Mouse (Mus musculus): ENCODE measurements around the gene Cherp. TPM values are rescaled to one million over a fixed set of nuclear protein-coding genes. Genes with fewer than 3 reads are reported as not detected.

The Cherp gene
- polyA plus RNA-seq, 1 experiment from 2014 or later, result 92.8 TPM

DNA sequence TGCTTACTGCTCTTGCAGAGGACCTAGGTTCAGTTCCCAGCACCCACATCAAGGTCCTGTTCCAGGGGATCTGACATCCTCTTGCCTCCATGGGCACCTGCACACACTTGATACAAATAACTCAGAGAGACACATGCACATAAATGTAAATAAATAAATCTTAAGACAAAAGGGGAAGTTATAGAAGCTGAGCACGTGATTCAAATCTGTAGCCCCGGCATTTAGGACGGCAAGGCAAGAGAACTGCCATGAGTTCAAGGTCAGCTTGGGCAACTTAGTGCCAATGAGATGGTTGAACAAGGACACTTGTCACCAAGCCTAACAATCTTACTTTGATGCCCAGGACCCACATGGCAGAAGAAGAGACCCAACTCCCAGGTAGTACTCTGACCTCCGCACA is 57.0 kb downstream of the Cherp start:
- DNase-seq (ENCODE audit: low spot score) (no peak), ATAC-seq (replicated peaks; ENCODE audit: low FRiP score) (no peak)
- H3K36me3 ChIP-seq (ENCODE audit: control insufficient read depth, insufficient read depth, low read length), result no peaks in the 10 kb centered on the region
- no peaks in the 10 kb centered on the region for H3K9me3 ChIP-seq (ENCODE audit: control insufficient read depth, low read length)
- H3K9ac ChIP-seq (ENCODE audit: low read depth, low read length), result no peak overlapping the region
- no peaks in the 10 kb centered on the region for H3K27me3 ChIP-seq (replicated peaks; ENCODE audit: control insufficient read depth, insufficient read depth, low read length)
- H3K4me1 ChIP-seq (replicated peaks; ENCODE audit: control insufficient read depth, insufficient read depth, low read length), result peaks cover 67% of the 10 kb centered on the region
- no peak overlapping the region for H3K27ac ChIP-seq (ENCODE audit: low read depth, low read length)
- WGBS, result 83% methylated on average over 4 of the region's 4 CpGs
- H3K4me3 ChIP-seq (ENCODE audit: low read depth, low read length), result no peak overlapping the region
- H3K4me2 ChIP-seq, result no peak overlapping the region

DNA sequence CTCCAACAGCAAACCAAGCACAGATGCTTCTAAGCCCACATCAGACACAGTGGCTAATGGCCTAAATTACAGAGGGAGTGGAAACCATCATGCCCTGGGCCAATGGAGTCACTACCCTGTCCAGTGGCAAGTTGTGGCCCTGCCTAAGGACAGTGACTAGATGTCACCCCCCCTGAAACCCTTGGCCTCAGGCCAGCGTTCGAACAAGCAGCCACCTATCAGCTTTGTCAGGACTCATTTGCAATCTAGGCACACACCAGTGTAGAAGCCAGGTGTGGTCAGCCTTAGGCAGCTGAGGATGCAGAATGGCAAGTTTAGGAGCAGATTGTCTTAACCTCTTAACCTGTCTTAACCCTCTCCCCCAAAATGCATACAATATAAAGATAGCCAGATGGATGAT is 59.8 kb downstream of the Cherp start:
- H3K27ac ChIP-seq (ENCODE audit: low read depth, low read length), result peak overlapping the region; percentile 54; the same call in 1 of the 2 replicates
- H3K36me3 ChIP-seq (ENCODE audit: control insufficient read depth, insufficient read depth, low read length), result peaks cover 4% of the 10 kb centered on the region; the same call in 1 of the 2 replicates
- 55% methylated on average over 2 of the region's 2 CpGs for WGBS
- ATAC-seq (replicated peaks; ENCODE audit: low FRiP score), result no peak
- H3K4me1 ChIP-seq (replicated peaks; ENCODE audit: control insufficient read depth, insufficient read depth, low read length), result peaks cover 79% of the 10 kb centered on the region
- DNase-seq (ENCODE audit: low spot score), result no peak
- H3K27me3 ChIP-seq (replicated peaks; ENCODE audit: control insufficient read depth, insufficient read depth, low read length), result no peaks in the 10 kb centered on the region
- H3K9me3 ChIP-seq (ENCODE audit: control insufficient read depth, low read length), result no peaks in the 10 kb centered on the region
- no peak overlapping the region for H3K4me3 ChIP-seq (ENCODE audit: low read depth, low read length)
- no peak overlapping the region for H3K9ac ChIP-seq (ENCODE audit: low read depth, low read length)
- H3K4me2 ChIP-seq, result no peak overlapping the region

DNA sequence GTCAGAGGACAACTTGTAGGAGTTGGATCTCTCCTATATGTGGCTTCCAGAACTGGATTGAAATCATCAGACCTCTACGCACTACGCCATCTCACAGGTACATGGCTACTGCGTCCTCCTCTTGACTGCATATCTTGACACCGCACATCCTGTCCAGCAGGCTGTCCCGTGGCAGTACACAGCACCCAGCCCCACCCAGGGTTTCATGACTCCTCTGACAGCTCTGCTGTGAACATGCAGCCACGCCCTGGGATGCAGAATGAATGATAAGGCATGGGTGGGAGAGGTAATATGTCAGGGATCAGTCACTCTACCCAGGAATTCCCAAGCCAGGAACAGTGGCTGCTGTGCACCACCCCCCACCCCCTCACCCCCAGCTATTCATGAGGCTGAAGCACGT is 61.2 kb downstream of the Cherp start:
- Histone ChIP-seq H3K4me2 (peak overlapping the region; percentile 53), H3K27me3 (replicated peaks; ENCODE audit: control insufficient read depth, insufficient read depth, low read length) (no peaks in the 10 kb centered on the region), H3K27ac (ENCODE audit: low read depth, low read length) (peak overlapping the region; percentile 72; the same call in 1 of the 2 replicates), H3K4me3 (ENCODE audit: low read depth, low read length) (no peak overlapping the region), H3K36me3 (ENCODE audit: control insufficient read depth, insufficient read depth, low read length) (peaks cover 4% of the 10 kb centered on the region; the same call in 1 of the 2 replicates), H3K9ac (ENCODE audit: low read depth, low read length) (peak overlapping the region; percentile 27; the same call in 1 of the 2 replicates), H3K9me3 (ENCODE audit: control insufficient read depth, low read length) (no peaks in the 10 kb centered on the region), H3K4me1 (replicated peaks; ENCODE audit: control insufficient read depth, insufficient read depth, low read length) (peaks cover 69% of the 10 kb centered on the region)
- DNase-seq (ENCODE audit: low spot score) (peak; percentile 50), ATAC-seq (replicated peaks; ENCODE audit: low FRiP score) (peak; percentile 93)
- WGBS, result 57% methylated on average over 7 of the region's 7 CpGs

Small RNA genes lying within 50 kb of the gene (microRNA-seq; reads per million reads assigned to microRNA genes)
- gene Mir7068 (ENCODE audit: borderline number of aligned reads), result 4.6 reads per million, percentile 11 among the genes with 10 or more reads in this experiment

Other genes starting within 250 kb of the Cherp start
- 111 and 119 TPM in 2 replicates for gene Ap1m1, start 235.2 kb downstream of the Cherp start, polyA plus RNA-seq (2014; fragmentation: Nextera tagmentation; extraction: Ambion mirVana)
- gene Gm10282, start 170.0 kb downstream of the Cherp start, polyA plus RNA-seq (2014; fragmentation: Nextera tagmentation; extraction: Ambion mirVana), result 20.8 TPM in 2 replicates
- gene Klf2, start 156.2 kb downstream of the Cherp start, polyA plus RNA-seq (2014; fragmentation: Nextera tagmentation; extraction: Ambion mirVana), result 5.3 and 5.5 TPM in 2 replicates
- gene Eps15l1, start 53.8 kb downstream of the Cherp start, polyA plus RNA-seq (2014; fragmentation: Nextera tagmentation; extraction: Ambion mirVana), result 45.8 and 47.4 TPM in 2 replicates
- gene Calr3, start 31.4 kb downstream of the Cherp start, polyA plus RNA-seq (2014; fragmentation: Nextera tagmentation; extraction: Ambion mirVana), result 2.2 TPM in 2 replicates
- 11.6 and 14.0 TPM in 2 replicates for gene 1700030K09Rik, start 31.3 kb downstream of the Cherp start, polyA plus RNA-seq (2014; fragmentation: Nextera tagmentation; extraction: Ambion mirVana)
- gene Slc35e1, start 17.4 kb upstream of the Cherp start, polyA plus RNA-seq (2014; fragmentation: Nextera tagmentation; extraction: Ambion mirVana), result 16.8 and 18.1 TPM in 2 replicates
- gene Med26, start 73.0 kb upstream of the Cherp start, polyA plus RNA-seq (2014; fragmentation: Nextera tagmentation; extraction: Ambion mirVana), result 16.4 and 17.7 TPM in 2 replicates
- gene Smim7, start 95.9 kb upstream of the Cherp start, polyA plus RNA-seq (2014; fragmentation: Nextera tagmentation; extraction: Ambion mirVana), result 77.9 and 78.0 TPM in 2 replicates
- 4.4 and 4.6 TPM in 2 replicates for gene Tmem38a, start 96.8 kb upstream of the Cherp start, polyA plus RNA-seq (2014; fragmentation: Nextera tagmentation; extraction: Ambion mirVana)
- not detected in 2 replicates for gene Nwd1, start 171.5 kb upstream of the Cherp start, polyA plus RNA-seq (2014; fragmentation: Nextera tagmentation; extraction: Ambion mirVana)
- 110 TPM in 2 replicates for gene Sin3b, start 248.1 kb upstream of the Cherp start, polyA plus RNA-seq (2014; fragmentation: Nextera tagmentation; extraction: Ambion mirVana)

Measured in liver, embryonic 11.5 days (tissue).